Mouse (Mus musculus): Measurements from ENCODE around the gene Sav1. TPM values are rescaled to one million over a fixed set of nuclear protein-coding genes. Genes with fewer than 3 reads are reported as not detected.
A peak's percentile ranks its signal among the peaks of the same experiment; 100 is the strongest.

Sav1 gene
- total RNA-seq (2021), result 10 to 100 TPM; 18.7 to 19.3 TPM
- long read RNA-seq, transcript Sav1-201 (5 exons, 2,524 nt), result major isoform, 11 of 18 reads
- long read RNA-seq, partial matches to known transcripts, result 1 of 18 reads
- long read RNA-seq, other reads (novel, unspliced or antisense), result 2 of 18 reads

- DNase-seq (ENCODE audit: low spot score in 2 of 2), result peak; percentile 80 to 90
These were observed at the start of gene Sav1 for GRCm38 (mm10) chr12:69986786-69987497. Gene Sav1 (minus strand): TSS chr12:69987002.

GRCm38 (mm10) chr12:70026233-70026632 is 39.4 kb upstream of the Sav1 start:
- no peak for DNase-seq (ENCODE audit: low spot score in 2 of 2)

GRCm38 (mm10) chr12:70025431-70025830 is 38.6 kb upstream of the Sav1 start:
- DNase-seq (ENCODE audit: low spot score in 2 of 2), result no peak

GRCm38 (mm10) chr12:70023580-70023979 is 36.8 kb upstream of the Sav1 start:
- DNase-seq (ENCODE audit: low spot score in 2 of 2), result no peak

GRCm38 (mm10) chr12:70018153-70018552 is 31.4 kb upstream of the Sav1 start:
- DNase-seq (ENCODE audit: low spot score in 2 of 2), result no peak

- no peak for DNase-seq (ENCODE audit: low spot score in 2 of 2)
These were observed 29.1 kb upstream of the Sav1 start for GRCm38 (mm10) chr12:70015936-70016335.

DNA sequence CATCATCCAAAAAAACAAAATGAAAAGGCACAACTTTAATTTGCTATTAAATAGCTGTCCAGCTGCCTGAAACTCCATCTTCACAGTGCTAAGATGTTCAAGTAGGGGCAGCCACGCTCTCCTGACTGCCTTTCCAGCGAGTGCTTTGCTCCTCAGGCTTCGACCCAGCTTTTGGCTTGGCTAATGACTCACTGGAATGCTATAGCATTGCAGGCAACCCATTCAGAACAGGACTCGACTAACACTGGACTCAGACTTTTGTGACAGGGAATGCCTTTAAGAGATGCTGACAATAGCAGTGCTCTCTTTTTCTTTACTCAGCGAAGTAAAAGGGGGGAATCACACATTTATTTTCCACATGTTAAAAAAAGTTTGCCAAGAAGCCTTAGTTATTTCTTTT is 24.9 kb upstream of the Sav1 start:
- DNase-seq (ENCODE audit: low spot score in 2 of 2), result no peak

- DNase-seq (ENCODE audit: low spot score in 2 of 2), result no peak
These were observed 23.6 kb upstream of the Sav1 start for GRCm38 (mm10) chr12:70010356-70010755.

GRCm38 (mm10) chr12:70005103-70005502 is 18.3 kb upstream of the Sav1 start:
- no peak for DNase-seq (ENCODE audit: low spot score in 2 of 2)

- no peak for DNase-seq (ENCODE audit: low spot score in 2 of 2)
These were observed 11.6 kb upstream of the Sav1 start for GRCm38 (mm10) chr12:69998186-69998983.

DNA sequence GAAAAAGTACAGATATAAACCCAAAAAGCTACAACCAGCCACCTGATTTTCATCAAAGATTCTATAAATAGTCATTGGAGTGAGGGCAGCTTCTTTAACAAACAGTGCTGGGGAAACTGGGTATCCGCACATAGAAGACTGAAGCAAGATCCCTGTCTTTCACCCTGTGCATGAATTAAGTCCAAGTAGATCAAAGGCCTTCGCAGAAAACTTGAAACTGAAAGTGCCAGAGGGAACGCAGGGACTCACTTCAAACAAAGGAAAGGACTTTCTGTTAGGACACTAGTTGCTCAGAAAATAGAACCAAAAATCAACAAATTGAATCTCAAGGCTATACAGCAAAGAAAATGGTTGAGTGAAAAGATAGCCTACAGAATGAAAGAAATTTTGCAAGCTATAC is 8.6 kb upstream of the Sav1 start:
- DNase-seq (ENCODE audit: low spot score in 2 of 2), result no peak

- DNase-seq (ENCODE audit: low spot score in 2 of 2), result peak in 1 of 2 experiments; percentile 38
These were observed 500 bp downstream of the Sav1 start for GRCm38 (mm10) chr12:69986241-69986762.

DNA sequence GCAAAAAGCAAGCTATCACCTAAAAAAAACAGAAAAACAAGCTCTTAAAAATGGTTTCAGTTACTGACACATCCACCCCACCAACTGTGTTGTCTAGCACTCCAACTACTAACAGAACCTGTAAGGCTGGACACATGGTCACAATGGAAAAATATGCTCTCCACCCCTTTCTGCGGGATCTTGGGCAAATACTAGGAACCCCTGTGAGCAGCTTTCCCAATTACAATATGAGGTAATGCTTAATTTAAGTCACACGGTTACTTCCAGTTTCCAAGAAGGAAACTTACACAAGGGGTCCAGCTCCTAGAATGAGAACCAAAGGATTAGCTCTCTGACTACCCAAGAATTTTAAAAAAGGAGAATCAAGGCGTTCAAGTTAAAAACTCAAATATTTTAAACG is 1.3 kb downstream of the Sav1 start:
- DNase-seq (ENCODE audit: low spot score in 2 of 2), result no peak

GRCm38 (mm10) chr12:69982874-69983273 is 3.9 kb downstream of the Sav1 start:
- DNase-seq (ENCODE audit: low spot score in 2 of 2), result no peak

- no peak for DNase-seq (ENCODE audit: low spot score in 2 of 2)
These were observed 9.3 kb downstream of the Sav1 start for GRCm38 (mm10) chr12:69977376-69977998.

DNA sequence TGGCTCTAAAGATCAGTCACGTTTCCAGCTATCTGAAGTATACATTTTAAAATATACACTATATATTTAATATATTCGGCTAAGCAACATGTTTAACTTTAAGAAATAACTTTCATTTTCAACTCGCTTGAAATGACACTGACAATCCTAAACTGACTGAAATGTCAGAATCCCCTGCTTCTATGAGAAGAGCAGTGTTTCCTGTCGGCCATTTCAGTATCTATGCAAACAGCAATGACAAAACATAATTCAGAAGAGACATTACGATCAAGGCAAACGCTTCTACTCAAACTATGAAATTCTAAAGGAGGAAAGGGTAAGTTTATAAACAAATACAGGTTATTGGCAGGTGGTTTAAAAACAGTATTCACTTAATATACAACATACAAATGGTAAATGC is 10.1 kb downstream of the Sav1 start:
- no peak for DNase-seq (ENCODE audit: low spot score in 2 of 2)

- DNase-seq (ENCODE audit: low spot score in 2 of 2), result no peak
These were observed 13.1 kb downstream of the Sav1 start for GRCm38 (mm10) chr12:69973666-69974065.

DNA sequence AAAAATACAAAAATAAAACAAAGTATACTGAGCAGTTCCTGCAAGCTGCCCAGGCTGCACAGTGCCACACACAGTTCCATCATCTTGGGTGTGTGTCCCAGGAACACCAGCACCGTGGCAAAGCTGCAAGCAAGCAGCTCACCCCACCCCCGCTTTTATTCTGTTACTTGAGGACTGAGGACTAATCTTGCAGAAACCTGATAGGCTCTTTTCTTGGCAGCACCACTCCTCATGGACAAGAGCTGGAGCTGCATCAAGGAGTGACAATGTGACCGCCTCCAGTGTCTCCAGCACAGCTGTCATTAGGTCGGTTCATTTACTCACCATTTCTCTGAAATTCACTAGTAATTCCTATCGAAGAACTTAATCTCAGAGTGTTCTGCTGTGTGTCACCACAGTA is 18.6 kb downstream of the Sav1 start:
- DNase-seq (ENCODE audit: low spot score in 2 of 2), result no peak

DNA sequence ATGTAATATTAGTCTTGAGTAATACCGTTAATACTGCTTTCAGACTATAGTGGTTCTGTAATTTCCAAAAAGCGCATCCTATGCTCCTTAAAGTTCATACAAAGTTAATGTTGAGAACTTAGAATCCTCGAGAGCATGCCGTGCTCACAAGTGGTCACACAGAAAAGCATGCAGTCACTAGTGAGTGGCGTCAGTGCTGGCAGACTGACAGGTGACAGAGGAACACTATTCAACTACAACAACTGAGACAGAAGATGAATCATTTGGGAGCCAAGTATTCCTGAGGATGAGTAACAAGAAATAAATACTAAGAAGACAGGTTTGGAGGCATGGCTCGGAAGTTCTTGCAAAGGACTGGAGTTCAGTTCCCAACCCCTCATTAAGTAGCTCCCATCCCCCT is 19.7 kb downstream of the Sav1 start:
- no peak for DNase-seq (ENCODE audit: low spot score in 2 of 2)

GRCm38 (mm10) chr12:69966071-69966470 is 20.7 kb downstream of the Sav1 start:
- no peak for DNase-seq (ENCODE audit: low spot score in 2 of 2)

- no peak for DNase-seq (ENCODE audit: low spot score in 2 of 2)
These were observed 21.2 kb downstream of the Sav1 start for GRCm38 (mm10) chr12:69965644-69966043.

- DNase-seq (ENCODE audit: low spot score in 2 of 2), result no peak
These were observed 23.7 kb downstream of the Sav1 start for GRCm38 (mm10) chr12:69963141-69963540.
